Mouse (Mus musculus) skeletal muscle tissue, adult 2 months (tissue): ENCODE results near the gene Wsb2.
"Not testable (repeated sequence)": the region's sequence is repeated elsewhere in the genome, so short reads cannot be mapped to it uniquely, and the experiment has no call there.

ENCODE experiments used
- DNase-seq: peaks from one replicate; pipeline ENCODE4 v3.0.0-alpha.2; 2012; ENCODE audit warnings: low read depth, low spot score

The Wsb2 gene

GRCm38 (mm10) chr5:117388296-117388751 is 31.2 kb downstream of the Wsb2 start:
- DNase-seq = no peak

GRCm38 (mm10) chr5:117388877-117389276 is 31.8 kb downstream of the Wsb2 start, which contains the start of gene Rfc5:
Gene Rfc5, minus strand, starts transcription at chr5:117389047.
- DNase-seq = peak; percentile 93

- no peak for DNase-seq
These were observed 33.8 kb downstream of the Wsb2 start for GRCm38 (mm10) chr5:117390895-117391294.

- DNase-seq = no peak
These were observed 38.7 kb downstream of the Wsb2 start for GRCm38 (mm10) chr5:117395834-117396233.

- DNase-seq = no peak
These were observed 39.5 kb downstream of the Wsb2 start for GRCm38 (mm10) chr5:117396596-117397014.

GRCm38 (mm10) chr5:117397371-117397770 is 40.3 kb downstream of the Wsb2 start:
- DNase-seq = no peak

GRCm38 (mm10) chr5:117398007-117398550 is 41.0 kb downstream of the Wsb2 start:
- no peak for DNase-seq

- no peak for DNase-seq
These were observed 42.2 kb downstream of the Wsb2 start for GRCm38 (mm10) chr5:117399281-117399680.

GRCm38 (mm10) chr5:117403609-117404008 is 46.5 kb downstream of the Wsb2 start:
- DNase-seq = no peak

GRCm38 (mm10) chr5:117404671-117405070 is 47.6 kb downstream of the Wsb2 start:
- DNase-seq = not testable (repeated sequence)

GRCm38 (mm10) chr5:117408216-117408615 is 51.1 kb downstream of the Wsb2 start:
- DNase-seq = no peak

- no peak for DNase-seq
These were observed 52.3 kb downstream of the Wsb2 start for GRCm38 (mm10) chr5:117409369-117409768.

GRCm38 (mm10) chr5:117413507-117414501 is 56.7 kb downstream of the Wsb2 start, which contains the start of gene Ksr2:
Gene Ksr2, plus strand, starts transcription at chr5:117414000.
- no peak for DNase-seq

- DNase-seq = no peak
These were observed 57.5 kb downstream of the Wsb2 start for GRCm38 (mm10) chr5:117414611-117415010.

GRCm38 (mm10) chr5:117415011-117415912 is 58.2 kb downstream of the Wsb2 start:
- DNase-seq = no peak

GRCm38 (mm10) chr5:117417442-117417841 is 60.3 kb downstream of the Wsb2 start:
- no peak for DNase-seq
